Mouse (Mus musculus): Measurements from ENCODE around the gene Gm2431. TPM values are rescaled to one million over a fixed set of nuclear protein-coding genes. Genes with fewer than 3 reads are reported as not detected.
A peak's percentile ranks its signal among the peaks of the same experiment; 100 is the strongest.
"Not testable (repeated sequence)": the region's sequence is repeated elsewhere in the genome, so short reads cannot be mapped to it uniquely, and the experiment has no call there.

Gm2431 gene
- polyA plus RNA-seq, 1 experiment from 2014 or later = not detected

DNA sequence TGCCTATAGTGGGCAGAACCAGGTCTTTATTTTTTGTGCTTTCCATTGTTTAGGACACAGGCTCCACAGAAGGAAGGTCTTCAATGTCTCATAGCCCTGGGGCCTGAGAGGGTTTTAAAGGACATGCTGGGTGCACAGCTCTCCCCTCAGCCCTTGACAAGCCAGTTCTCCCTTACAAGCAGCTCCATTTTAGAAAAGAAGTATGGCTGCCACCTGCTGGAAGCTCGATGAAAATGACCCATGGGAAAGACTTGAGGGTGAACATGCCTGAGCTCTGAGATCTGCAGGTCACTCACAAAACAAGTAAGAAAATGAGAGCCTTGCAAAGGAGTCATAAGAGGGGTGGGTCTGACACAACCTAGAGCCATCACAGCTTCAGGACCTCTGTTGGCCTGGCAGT is 8.3 kb downstream of the Gm2431 start:
- Histone ChIP-seq H3K27ac (replicated peaks; ENCODE audit: low read depth, low read length) (no peak overlapping the region), H3K9me3 (ENCODE audit: control insufficient read depth, low read length) (no peaks in the 10 kb centered on the region), H3K9ac (ENCODE audit: low read length) (no peak overlapping the region), H3K4me1 (ENCODE audit: control insufficient read depth, insufficient read depth, low read length) (no peaks in the 10 kb centered on the region), H3K4me3 (ENCODE audit: low read depth, low read length) (no peak overlapping the region), H3K4me2 (ENCODE audit: low read depth, severe bottlenecking) (no peak overlapping the region), H3K27me3 (ENCODE audit: control insufficient read depth, insufficient read depth, low read length) (no peaks in the 10 kb centered on the region), H3K36me3 (ENCODE audit: control insufficient read depth, insufficient read depth, low read length) (no peaks in the 10 kb centered on the region)
- ATAC-seq (ENCODE audit: insufficient number of reproducible peaks, low FRiP score, low TSS enrichment, low read depth) (no peak), DNase-seq (ENCODE audit: low spot score) (peak; percentile 53)
- WGBS = 0% methylated on average over 1 of the region's 1 CpGs

DNA sequence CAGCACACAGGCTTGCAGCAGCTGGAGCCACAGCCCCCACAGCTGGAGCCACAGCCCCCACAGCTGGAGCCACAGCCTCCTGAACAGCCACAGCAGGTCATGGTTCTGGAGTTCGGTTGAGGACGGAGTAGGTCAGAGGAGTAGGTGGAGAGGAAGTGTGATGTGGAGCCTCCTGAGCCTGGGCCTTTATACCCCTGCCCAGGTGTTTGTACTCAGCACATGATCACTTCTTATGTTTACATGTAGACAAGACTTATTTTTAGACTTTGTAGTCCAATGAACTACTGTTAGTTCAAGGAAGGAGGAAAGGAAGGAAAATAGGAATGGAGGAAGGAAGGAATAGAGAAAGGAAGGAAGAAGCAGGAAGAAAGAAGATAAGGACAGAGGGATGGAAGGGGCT is 17.2 kb downstream of the Gm2431 start, which contains the start of gene Gm40460:
Gene Gm40460, minus strand, starts transcription at position 101 of the 400 bp plus-strand sequence.
- DNase-seq (ENCODE audit: low spot score) (no peak), ATAC-seq (ENCODE audit: insufficient number of reproducible peaks, low FRiP score, low TSS enrichment, low read depth) (no peak)
- Histone ChIP-seq H3K36me3 (ENCODE audit: control insufficient read depth, insufficient read depth, low read length) (no peaks in the 10 kb centered on the region), H3K4me2 (ENCODE audit: low read depth, severe bottlenecking) (no peak within 1 kb of the TSS), H3K4me3 (ENCODE audit: low read depth, low read length) (no peak within 1 kb of the TSS), H3K9me3 (ENCODE audit: control insufficient read depth, low read length) (no peaks in the 10 kb centered on the region; the same call in 1 of the 2 replicates), H3K4me1 (ENCODE audit: control insufficient read depth, insufficient read depth, low read length) (no peaks in the 10 kb centered on the region), H3K27me3 (ENCODE audit: control insufficient read depth, insufficient read depth, low read length) (no peaks in the 10 kb centered on the region), H3K9ac (ENCODE audit: low read length) (no peak within 1 kb of the TSS), H3K27ac (replicated peaks; ENCODE audit: low read depth, low read length) (no peak within 1 kb of the TSS)
- WGBS = 64% methylated on average over 2 of the region's 2 CpGs

DNA sequence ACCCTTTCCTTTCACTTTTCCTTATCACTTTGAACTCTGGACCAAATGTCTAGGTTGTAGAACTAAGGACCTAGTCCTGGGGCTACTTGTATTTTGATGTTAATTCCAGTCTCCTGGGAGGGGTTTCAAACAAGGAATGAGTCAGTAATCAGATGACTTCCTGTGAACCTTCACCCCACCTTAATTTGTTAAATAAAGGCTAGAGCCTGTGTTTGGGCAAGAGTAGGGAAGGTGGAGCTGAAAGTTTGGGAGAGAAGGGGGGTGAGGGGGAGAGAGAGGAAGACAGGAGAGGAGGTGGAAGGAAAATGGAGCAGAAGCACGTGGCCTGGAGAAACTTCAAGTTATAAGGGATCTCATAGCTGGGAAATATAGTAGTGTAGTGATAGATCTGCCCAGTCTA is 26.6 kb downstream of the Gm2431 start:
- H3K4me1 ChIP-seq (ENCODE audit: control insufficient read depth, insufficient read depth, low read length) = no peaks in the 10 kb centered on the region
- 29% methylated on average over 1 of the region's 1 CpGs for WGBS

DNA sequence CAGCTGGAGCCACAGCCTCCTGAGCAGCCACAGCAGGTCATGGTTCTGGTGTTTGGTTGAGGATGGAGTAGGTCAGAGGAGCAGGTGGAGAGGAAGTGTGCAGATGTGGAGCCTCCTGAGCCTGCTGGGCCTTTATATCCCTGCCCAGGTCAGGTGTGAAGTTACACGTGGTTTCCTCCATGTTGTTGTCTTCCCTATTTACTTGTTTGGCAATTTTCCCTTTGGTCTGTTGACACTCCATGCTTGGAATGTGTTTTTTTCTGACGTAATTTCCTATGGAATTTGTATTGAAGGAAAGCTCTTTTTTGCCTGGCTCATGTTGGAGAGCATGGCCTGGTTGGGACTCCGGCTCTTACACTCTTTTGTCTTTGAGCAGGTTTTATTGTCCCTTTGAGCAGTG is 28.3 kb downstream of the Gm2431 start, which contains the start of gene Krtap5-5:
Gene Krtap5-5, minus strand, starts transcription at position 101 of the 400 bp plus-strand sequence.
- not testable (repeated sequence) for H3K9me3 ChIP-seq (ENCODE audit: control insufficient read depth, low read length); H3K4me3 ChIP-seq (ENCODE audit: low read depth, low read length); H3K4me1 ChIP-seq (ENCODE audit: control insufficient read depth, insufficient read depth, low read length); ATAC-seq (ENCODE audit: insufficient number of reproducible peaks, low FRiP score, low TSS enrichment, low read depth); H3K9ac ChIP-seq (ENCODE audit: low read length); H3K4me2 ChIP-seq (ENCODE audit: low read depth, severe bottlenecking); H3K27me3 ChIP-seq (ENCODE audit: control insufficient read depth, insufficient read depth, low read length); H3K36me3 ChIP-seq (ENCODE audit: control insufficient read depth, insufficient read depth, low read length); H3K27ac ChIP-seq (replicated peaks; ENCODE audit: low read depth, low read length); DNase-seq (ENCODE audit: low spot score)
- 55% methylated on average over 3 of the region's 3 CpGs for whole genome bisulfite sequencing

More for the DNA sequence above, 26.6 kb downstream of the Gm2431 start:
- Histone ChIP-seq H3K9ac (ENCODE audit: low read length) (no peak overlapping the region), H3K4me3 (ENCODE audit: low read depth, low read length) (no peak overlapping the region), H3K27me3 (ENCODE audit: control insufficient read depth, insufficient read depth, low read length) (no peaks in the 10 kb centered on the region), H3K9me3 (ENCODE audit: control insufficient read depth, low read length) (no peaks in the 10 kb centered on the region; the same call in 1 of the 2 replicates), H3K4me2 (ENCODE audit: low read depth, severe bottlenecking) (no peak overlapping the region), H3K36me3 (ENCODE audit: control insufficient read depth, insufficient read depth, low read length) (no peaks in the 10 kb centered on the region), H3K27ac (replicated peaks; ENCODE audit: low read depth, low read length) (no peak overlapping the region)
- ATAC-seq (ENCODE audit: insufficient number of reproducible peaks, low FRiP score, low TSS enrichment, low read depth) = no peak
- DNase-seq (ENCODE audit: low spot score) = no peak

DNA sequence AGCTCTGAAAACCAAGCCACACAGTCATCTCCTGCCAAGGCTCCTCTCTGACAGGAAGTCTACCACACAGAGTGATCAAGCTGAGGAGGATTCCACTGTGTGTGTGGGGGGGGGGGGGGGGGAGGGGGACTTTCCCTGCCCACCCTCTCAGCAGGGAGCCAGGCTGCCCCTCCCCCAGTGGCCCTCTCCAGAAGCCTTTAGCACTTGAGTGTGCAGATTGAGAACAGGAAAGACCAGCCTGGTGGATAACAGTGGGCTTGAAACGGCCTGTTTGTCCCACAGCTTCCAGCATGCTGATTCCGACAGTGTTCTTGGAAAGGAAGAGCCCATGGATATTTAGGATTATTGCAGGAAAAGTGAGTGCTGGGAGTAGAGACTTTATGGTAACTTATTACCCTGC is 33.6 kb downstream of the Gm2431 start:
- Histone ChIP-seq H3K27ac (replicated peaks; ENCODE audit: low read depth, low read length) (no peak overlapping the region), H3K4me1 (ENCODE audit: control insufficient read depth, insufficient read depth, low read length) (no peaks in the 10 kb centered on the region), H3K4me2 (ENCODE audit: low read depth, severe bottlenecking) (no peak overlapping the region), H3K4me3 (ENCODE audit: low read depth, low read length) (no peak overlapping the region), H3K27me3 (ENCODE audit: control insufficient read depth, insufficient read depth, low read length) (no peaks in the 10 kb centered on the region), H3K36me3 (ENCODE audit: control insufficient read depth, insufficient read depth, low read length) (no peaks in the 10 kb centered on the region), H3K9ac (ENCODE audit: low read length) (no peak overlapping the region), H3K9me3 (ENCODE audit: control insufficient read depth, low read length) (no peaks in the 10 kb centered on the region)
- DNase-seq (ENCODE audit: low spot score) (no peak), ATAC-seq (ENCODE audit: insufficient number of reproducible peaks, low FRiP score, low TSS enrichment, low read depth) (no peak)
- 32% methylated on average over 2 of the region's 2 CpGs for WGBS

DNA sequence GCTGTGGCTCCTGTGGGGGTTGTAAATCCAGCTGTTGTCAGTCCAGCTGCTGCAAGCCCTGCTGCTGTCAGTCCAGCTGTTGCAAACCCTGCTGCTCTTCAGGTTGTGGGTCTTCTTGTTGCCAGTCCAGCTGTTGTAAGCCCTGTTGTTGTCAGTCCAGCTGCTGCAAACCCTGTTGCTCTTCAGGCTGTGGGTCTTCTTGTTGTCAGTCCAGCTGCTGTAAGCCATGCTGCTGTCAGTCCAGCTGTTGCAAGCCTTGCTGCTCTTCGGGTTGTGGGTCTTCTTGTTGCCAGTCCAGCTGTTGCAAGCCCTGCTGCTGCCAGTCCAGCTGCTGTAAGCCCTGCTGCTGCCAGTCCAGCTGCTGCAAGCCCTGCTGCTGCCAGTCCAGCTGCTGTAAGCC is 46.0 kb downstream of the Gm2431 start:
- not testable (repeated sequence) for H3K4me2 ChIP-seq (ENCODE audit: low read depth, severe bottlenecking); H3K36me3 ChIP-seq (ENCODE audit: control insufficient read depth, insufficient read depth, low read length); H3K9me3 ChIP-seq (ENCODE audit: control insufficient read depth, low read length); ATAC-seq (ENCODE audit: insufficient number of reproducible peaks, low FRiP score, low TSS enrichment, low read depth); H3K27ac ChIP-seq (replicated peaks; ENCODE audit: low read depth, low read length); H3K4me1 ChIP-seq (ENCODE audit: control insufficient read depth, insufficient read depth, low read length); DNase-seq (ENCODE audit: low spot score); H3K27me3 ChIP-seq (ENCODE audit: control insufficient read depth, insufficient read depth, low read length); H3K4me3 ChIP-seq (ENCODE audit: low read depth, low read length); H3K9ac ChIP-seq (ENCODE audit: low read length)
- WGBS = 72% methylated on average over 1 of the region's 1 CpGs

DNA sequence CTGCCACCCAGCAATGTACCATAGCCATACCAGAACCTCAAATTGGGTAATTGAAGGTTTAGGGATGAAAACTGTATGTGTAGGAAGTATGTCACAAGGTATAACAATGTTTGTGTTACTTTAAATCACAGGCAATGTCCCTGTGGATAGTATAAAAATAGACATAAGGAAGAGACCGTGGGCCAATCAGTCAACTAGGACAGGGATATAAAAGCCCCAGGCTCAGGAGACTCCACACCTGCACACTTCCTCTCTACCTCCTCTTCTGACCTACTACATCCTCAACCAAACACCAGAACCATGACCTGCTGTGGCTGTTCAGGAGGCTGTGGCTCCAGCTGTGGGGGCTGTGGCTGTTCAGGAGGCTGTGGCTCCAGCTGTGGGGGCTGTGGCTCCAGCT is 46.6 kb downstream of the Gm2431 start, which contains the start of gene Gm7579:
Gene Gm7579, plus strand, starts transcription at position 301 of the 400 bp plus-strand sequence.
- no peak for ATAC-seq (ENCODE audit: insufficient number of reproducible peaks, low FRiP score, low TSS enrichment, low read depth)
- Histone ChIP-seq H3K4me3 (ENCODE audit: low read depth, low read length) (no peak within 1 kb of the TSS), H3K36me3 (ENCODE audit: control insufficient read depth, insufficient read depth, low read length) (no peaks in the 10 kb centered on the region), H3K9ac (ENCODE audit: low read length) (no peak within 1 kb of the TSS), H3K27me3 (ENCODE audit: control insufficient read depth, insufficient read depth, low read length) (no peaks in the 10 kb centered on the region), H3K4me1 (ENCODE audit: control insufficient read depth, insufficient read depth, low read length) (no peaks in the 10 kb centered on the region), H3K9me3 (ENCODE audit: control insufficient read depth, low read length) (no peaks in the 10 kb centered on the region), H3K4me2 (ENCODE audit: low read depth, severe bottlenecking) (no peak within 1 kb of the TSS), H3K27ac (replicated peaks; ENCODE audit: low read depth, low read length) (no peak within 1 kb of the TSS)
- no peak for DNase-seq (ENCODE audit: low spot score)
- 79% methylated on average over 1 of the region's 1 CpGs for WGBS

Other genes with a start within 250 kb of the Gm2431 start
- gene Mob2, start 197.3 kb downstream of the Gm2431 start, polyA plus RNA-seq (2014; fragmentation: Nextera tagmentation; extraction: Ambion mirVana) = 57.6 and 62.7 TPM in 2 replicates
- 0.47 and 0.48 TPM in 2 replicates for gene Dusp8, start 162.5 kb downstream of the Gm2431 start, polyA plus RNA-seq (2014; fragmentation: Nextera tagmentation; extraction: Ambion mirVana)
- gene Gm45618, start 137.6 kb downstream of the Gm2431 start, polyA plus RNA-seq (2014; fragmentation: Nextera tagmentation; extraction: Ambion mirVana) = not detected in 2 replicates
- not detected in 2 replicates for gene Gm39115, start 122.3 kb downstream of the Gm2431 start, polyA plus RNA-seq (2014; fragmentation: Nextera tagmentation; extraction: Ambion mirVana)
- not detected in 2 replicates for gene Gm45337, start 113.7 kb downstream of the Gm2431 start, polyA plus RNA-seq (2014; fragmentation: Nextera tagmentation; extraction: Ambion mirVana)
- not detected in 2 replicates for gene Gm29735, start 101.2 kb downstream of the Gm2431 start, polyA plus RNA-seq (2014; fragmentation: Nextera tagmentation; extraction: Ambion mirVana)
- gene Gm4553, start 92.6 kb downstream of the Gm2431 start, polyA plus RNA-seq (2014; fragmentation: Nextera tagmentation; extraction: Ambion mirVana) = not detected in 2 replicates
- not detected in 2 replicates for gene Krtap5-2, start 82.3 kb downstream of the Gm2431 start, polyA plus RNA-seq (2014; fragmentation: Nextera tagmentation; extraction: Ambion mirVana)
- gene Gm10153, start 68.0 kb downstream of the Gm2431 start, polyA plus RNA-seq (2014; fragmentation: Nextera tagmentation; extraction: Ambion mirVana) = not detected in 2 replicates
- not detected in 2 replicates for gene Krtap5-3, start 57.0 kb downstream of the Gm2431 start, polyA plus RNA-seq (2014; fragmentation: Nextera tagmentation; extraction: Ambion mirVana)
- gene Gm7579, start 46.5 kb downstream of the Gm2431 start, polyA plus RNA-seq (2014; fragmentation: Nextera tagmentation; extraction: Ambion mirVana) = not detected in 2 replicates
- not detected in 2 replicates for gene Krtap5-5, start 28.4 kb downstream of the Gm2431 start, polyA plus RNA-seq (2014; fragmentation: Nextera tagmentation; extraction: Ambion mirVana)
- not detected in 2 replicates for gene Gm40460, start 17.3 kb downstream of the Gm2431 start, polyA plus RNA-seq (2014; fragmentation: Nextera tagmentation; extraction: Ambion mirVana)
- not detected in 2 replicates for gene Gm4559, start 16.0 kb upstream of the Gm2431 start, polyA plus RNA-seq (2014; fragmentation: Nextera tagmentation; extraction: Ambion mirVana)
- not detected in 2 replicates for gene Krtap5-1, start 38.8 kb upstream of the Gm2431 start, polyA plus RNA-seq (2014; fragmentation: Nextera tagmentation; extraction: Ambion mirVana)
- gene Krtap5-4, start 45.2 kb upstream of the Gm2431 start, polyA plus RNA-seq (2014; fragmentation: Nextera tagmentation; extraction: Ambion mirVana) = not detected in 2 replicates
- gene Ifitm10, start 115.4 kb upstream of the Gm2431 start, polyA plus RNA-seq (2014; fragmentation: Nextera tagmentation; extraction: Ambion mirVana) = 0.27 and 0.72 TPM in 2 replicates
- 0.79 TPM in 1 of 2 replicates, not detected in the other for gene Gm49369, start 124.3 kb upstream of the Gm2431 start, polyA plus RNA-seq (2014; fragmentation: Nextera tagmentation; extraction: Ambion mirVana)
- 133 and 139 TPM in 2 replicates for gene Ctsd, start 129.7 kb upstream of the Gm2431 start, polyA plus RNA-seq (2014; fragmentation: Nextera tagmentation; extraction: Ambion mirVana)
- gene Syt8, start 176.5 kb upstream of the Gm2431 start, polyA plus RNA-seq (2014; fragmentation: Nextera tagmentation; extraction: Ambion mirVana) = 0.62 TPM in 1 of 2 replicates, not detected in the other
- gene Tnni2, start 183.5 kb upstream of the Gm2431 start, polyA plus RNA-seq (2014; fragmentation: Nextera tagmentation; extraction: Ambion mirVana) = 7.0 and 10.3 TPM in 2 replicates
- 22.8 and 23.3 TPM in 2 replicates for gene Lsp1, start 202.5 kb upstream of the Gm2431 start, polyA plus RNA-seq (2014; fragmentation: Nextera tagmentation; extraction: Ambion mirVana)
- 8.0 and 10.8 TPM in 2 replicates for gene Tnnt3, start 240.5 kb upstream of the Gm2431 start, polyA plus RNA-seq (2014; fragmentation: Nextera tagmentation; extraction: Ambion mirVana)